Mouse (Mus musculus): Measurements from ENCODE around the gene Rtn1.

Gene Rtn1

DNA sequence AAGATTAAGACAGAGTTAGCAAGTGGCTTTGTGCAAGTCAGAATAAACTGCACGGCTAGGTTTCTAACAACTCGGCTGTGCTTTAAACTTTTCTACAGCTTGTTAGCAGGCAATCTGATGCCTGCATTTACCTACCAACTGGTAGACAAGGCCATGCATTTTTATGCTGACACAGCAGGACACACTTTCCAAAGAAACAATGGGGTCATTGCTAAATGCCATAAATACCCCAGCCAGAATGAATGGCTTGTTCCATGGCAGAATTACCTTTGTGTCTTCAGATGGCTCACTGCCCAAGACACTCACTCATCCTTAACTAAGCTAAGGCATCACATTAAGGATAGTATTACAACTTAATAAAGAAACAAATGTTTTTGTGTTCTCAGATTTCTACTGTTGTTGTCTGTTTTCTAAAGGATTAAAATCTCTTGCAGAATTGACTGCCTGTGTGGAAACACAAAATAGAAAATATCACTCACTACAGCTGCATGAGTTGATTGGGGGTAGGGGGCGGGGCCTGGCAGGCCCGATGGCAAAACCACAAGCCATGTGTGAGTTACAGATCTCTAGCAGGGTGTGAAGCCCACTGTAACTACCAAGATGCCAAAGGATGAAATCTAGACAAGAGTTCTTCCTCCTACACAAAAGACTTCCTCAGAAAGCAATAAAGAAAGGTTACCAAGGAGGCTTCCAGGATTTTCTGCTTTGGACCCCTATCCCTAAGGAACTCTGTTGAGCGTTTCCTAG lies 129.6 kb downstream of the Rtn1 start:
- no peak for DNase-seq (ENCODE audit: low spot score)

- DNase-seq (ENCODE audit: low spot score): no peak
Measured at GRCm38 (mm10) chr12:72273721-72274414, 135.0 kb downstream of the Rtn1 start.

- DNase-seq (ENCODE audit: low spot score): no peak
Measured at GRCm38 (mm10) chr12:72267614-72268013, 141.2 kb downstream of the Rtn1 start.

GRCm38 (mm10) chr12:72265261-72266228 lies 143.3 kb downstream of the Rtn1 start:
- no peak for DNase-seq (ENCODE audit: low spot score)

DNA sequence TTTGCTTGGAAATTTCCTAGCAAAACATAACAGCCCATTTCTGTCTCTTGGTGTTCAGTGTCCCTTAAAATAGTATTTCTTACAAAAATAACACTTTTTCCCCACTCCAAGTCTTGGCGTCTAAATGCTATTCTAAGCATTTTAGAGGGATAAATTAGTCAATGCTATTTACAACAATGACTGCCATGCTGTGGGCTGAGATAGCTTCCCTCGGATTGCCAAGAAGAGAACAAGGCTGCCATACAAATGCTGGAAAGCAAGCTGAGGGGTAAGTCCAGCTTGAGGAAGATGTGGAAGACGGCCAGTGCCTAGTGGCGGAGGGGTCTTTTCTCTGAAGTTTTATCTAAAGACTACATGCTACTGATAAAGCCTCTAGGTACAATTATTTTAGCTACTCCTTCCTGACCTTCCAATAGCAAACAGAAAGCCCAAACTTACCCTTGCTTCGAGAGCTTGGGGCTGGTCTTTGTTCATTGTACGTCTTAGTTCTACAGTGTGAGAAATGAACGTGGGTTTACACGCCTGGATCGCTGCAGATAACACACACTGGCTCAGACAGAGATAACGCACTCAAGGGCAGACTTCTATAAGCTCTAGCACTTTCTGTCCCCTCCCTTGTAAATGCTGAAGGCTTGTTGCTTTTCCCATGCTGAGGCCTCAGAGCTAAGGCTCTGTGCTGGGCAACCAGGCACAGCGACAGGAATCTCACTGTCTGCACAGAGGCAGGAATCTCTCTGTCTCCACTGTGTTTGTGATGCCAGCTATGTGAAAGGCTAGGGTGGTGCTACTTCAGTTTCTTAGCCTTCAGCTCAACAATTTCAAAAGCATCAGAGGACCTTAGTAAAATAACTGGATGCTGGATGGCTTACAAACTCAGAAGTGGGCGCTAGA lies 145.4 kb downstream of the Rtn1 start:
- DNase-seq (ENCODE audit: low spot score): no peak

DNA sequence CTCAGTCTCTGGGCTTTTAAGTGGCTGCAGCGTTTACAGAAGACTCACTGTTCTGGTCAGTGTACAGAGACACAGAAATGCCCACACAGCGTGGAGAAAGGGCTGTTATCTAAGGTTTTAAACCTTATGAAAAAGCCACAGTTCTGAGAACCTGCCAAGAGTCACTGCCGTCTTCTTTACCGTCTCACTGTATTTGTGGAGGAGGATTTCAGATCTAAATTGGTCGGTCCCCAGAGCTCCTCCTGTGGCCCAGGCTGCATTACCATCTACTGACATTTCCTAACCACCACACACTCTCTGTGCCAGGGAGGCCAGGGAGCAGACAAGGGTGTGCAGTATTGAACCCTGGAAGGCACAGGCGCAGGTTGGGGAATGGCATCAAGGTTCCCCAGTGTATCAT lies 151.9 kb downstream of the Rtn1 start:
- no peak for DNase-seq (ENCODE audit: low spot score)

DNA sequence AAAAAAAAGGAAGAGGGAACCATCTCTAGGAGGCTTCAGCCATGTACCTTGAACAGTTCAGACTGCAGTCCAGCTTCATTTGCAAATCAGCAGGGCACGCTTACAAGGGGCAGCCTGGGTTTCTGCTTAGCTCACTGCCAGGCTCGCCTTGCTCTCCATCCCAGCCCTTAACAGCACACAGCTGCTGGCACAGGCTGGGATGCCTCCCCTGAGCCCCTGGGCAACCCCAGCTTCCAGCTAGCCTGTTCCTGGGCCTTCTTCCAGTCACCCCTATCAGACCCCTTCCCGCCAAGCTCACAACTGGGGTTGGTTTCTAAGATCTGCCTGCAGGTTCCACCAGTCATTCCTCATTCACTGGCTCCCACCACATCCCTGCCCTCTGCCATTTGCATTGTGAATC lies 155.8 kb downstream of the Rtn1 start:
- DNase-seq (ENCODE audit: low spot score): no peak

GRCm38 (mm10) chr12:72251890-72252445 lies 156.9 kb downstream of the Rtn1 start:
- no peak for DNase-seq (ENCODE audit: low spot score)

DNA sequence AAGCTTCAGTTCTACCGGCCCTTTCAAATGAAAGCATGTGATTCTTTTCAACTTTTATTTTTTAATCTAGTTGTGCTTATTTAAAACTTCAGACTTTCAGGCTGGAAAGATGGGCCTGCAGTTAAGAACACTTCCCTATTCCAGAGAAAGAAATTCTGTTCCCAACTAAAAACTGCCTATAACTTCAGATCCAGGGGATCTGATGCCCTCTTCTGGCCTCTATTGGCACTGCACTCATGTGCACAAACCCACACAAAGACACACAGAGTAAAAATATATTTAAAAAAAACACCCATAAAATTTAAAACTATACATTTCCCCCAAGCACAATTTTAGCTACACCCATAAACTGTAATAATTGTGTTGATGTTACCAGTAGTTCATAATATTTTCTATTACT lies 163.9 kb downstream of the Rtn1 start:
- no peak for DNase-seq (ENCODE audit: low spot score)

- DNase-seq (ENCODE audit: low spot score): no peak
Measured at GRCm38 (mm10) chr12:72242807-72243206, 166.0 kb downstream of the Rtn1 start.

DNA sequence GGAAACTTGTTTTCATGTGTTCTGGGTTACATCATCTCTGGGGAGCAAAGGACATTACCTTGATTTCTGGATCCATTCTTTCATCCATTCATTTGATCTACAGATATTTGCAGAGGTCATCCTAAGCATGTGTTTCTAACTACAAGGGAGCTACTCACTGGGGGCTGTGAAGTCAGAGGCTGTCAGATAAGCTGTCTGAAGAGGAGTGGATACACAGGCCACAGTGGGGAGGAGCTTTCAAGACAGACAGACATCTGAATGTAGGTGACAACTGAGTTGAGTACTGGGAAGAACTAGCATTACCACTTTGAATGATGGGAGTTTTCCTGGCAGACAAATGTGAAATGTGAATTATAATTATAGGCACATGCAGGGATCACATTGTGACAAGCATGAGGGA lies 168.3 kb downstream of the Rtn1 start:
- no peak for DNase-seq (ENCODE audit: low spot score)

DNA sequence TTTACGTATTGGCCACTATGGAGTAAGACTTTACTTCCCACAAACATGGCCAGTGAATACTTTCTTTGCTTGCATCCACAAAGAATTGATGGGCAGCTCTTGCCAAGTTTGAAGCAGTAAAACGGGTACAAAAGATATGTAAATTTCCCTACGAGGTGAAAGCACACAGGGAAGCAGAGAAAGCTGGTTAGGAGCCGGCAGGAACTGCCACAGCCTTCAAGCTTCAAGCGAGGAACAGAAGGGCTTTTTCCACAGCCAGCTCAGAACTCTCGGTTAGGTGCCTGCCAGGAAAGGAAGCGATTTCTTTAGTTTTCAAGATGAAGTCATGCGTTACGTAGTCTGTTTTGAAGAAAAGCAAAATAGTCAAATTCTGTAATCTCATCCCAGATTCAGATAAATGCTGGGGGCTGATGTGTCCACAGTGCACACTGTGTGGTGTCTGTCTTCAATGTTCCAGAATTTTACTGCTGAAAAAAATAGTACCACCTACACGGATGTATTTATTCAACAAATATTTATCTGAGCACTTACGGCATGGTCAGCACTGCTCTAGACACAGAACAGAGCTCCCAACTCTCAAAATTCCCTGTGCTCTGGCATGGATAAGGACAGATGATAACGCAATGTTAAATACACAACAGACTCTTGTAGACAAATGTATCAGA lies 169.5 kb downstream of the Rtn1 start:
- DNase-seq (ENCODE audit: low spot score): no peak

- DNase-seq (ENCODE audit: low spot score): no peak
Measured at GRCm38 (mm10) chr12:72237251-72237650, 171.6 kb downstream of the Rtn1 start.

DNA sequence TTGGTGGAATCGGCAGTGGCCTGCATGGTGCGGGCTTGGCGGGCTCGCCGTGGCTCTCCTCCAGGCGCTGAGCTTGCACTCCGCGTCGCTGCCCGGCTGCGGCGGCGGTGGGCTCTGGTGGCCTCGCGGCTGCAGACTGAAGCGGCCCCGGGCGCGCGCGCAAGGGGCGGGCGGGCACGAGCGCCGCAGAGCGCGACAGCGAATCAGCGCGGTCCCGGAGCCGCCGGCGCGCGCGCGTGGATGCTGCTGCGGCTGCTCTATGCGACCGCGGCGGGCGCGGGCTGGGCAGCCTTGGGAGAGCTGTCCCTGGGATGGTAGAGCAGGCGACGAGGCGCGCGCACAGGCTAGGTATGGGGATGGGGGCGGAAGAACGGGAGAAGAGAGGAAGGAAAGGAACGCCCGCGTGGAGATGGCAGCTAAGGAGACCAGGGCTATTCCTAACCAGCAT lies 172.3 kb downstream of the Rtn1 start:
- DNase-seq (ENCODE audit: low spot score): peak; percentile 25

DNA sequence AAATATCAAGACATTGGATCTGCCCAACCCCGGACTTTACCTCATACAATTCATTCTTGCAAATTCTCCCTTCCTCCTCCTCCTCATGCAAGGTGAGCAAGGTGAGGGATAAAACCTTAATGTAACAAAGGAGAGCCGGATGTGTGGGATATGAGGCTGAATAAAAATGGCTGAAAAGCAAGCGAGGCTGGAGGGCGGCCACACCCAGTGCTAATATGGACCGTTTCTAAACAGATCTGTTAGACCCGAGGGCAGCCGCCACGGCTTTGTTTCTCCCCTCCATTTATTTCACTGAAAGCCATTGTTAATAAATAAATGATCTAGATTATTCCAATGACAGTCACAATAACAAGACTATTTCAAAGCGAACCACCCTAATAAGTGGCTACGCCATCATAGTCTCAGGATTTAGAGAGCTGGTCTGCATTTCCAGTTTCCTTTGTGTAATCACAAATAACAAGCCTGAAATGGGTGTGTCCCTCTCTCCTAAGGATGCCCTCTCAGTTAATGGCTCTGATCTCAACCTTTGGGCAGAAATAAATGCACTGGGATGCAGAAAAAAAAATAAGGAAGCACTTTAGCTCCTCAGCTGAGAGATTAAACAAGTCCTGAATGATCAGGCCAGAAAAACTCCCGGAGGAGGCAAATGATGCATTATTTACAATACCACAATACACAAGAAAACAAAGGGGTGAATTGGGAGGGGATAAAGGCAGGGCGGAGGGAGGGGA lies 173.1 kb downstream of the Rtn1 start:
- DNase-seq (ENCODE audit: low spot score): no peak

DNA sequence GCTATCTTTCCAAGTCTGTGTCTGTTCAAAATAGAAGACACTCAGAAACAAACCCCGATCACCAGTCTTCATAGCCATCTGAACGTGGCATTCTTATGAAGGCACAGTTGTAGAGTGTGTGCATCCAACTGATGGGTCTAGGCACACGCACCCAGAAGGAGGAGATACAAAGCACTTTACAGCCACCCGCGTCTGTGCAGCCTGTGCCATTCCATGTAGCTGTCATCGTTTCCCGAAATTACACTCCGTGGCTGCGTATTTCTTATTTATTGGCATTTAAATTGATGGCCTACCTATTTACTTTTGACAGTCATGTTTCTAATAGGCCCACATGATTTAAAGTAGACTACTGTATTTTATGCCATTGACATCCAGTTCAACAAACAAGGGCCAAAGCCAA lies 173.9 kb downstream of the Rtn1 start:
- DNase-seq (ENCODE audit: low spot score): no peak

- DNase-seq (ENCODE audit: low spot score): no peak
Measured at GRCm38 (mm10) chr12:72234151-72234550, 174.7 kb downstream of the Rtn1 start.

GRCm38 (mm10) chr12:72232826-72233790 lies 175.7 kb downstream of the Rtn1 start:
- no peak for DNase-seq (ENCODE audit: low spot score)

DNA sequence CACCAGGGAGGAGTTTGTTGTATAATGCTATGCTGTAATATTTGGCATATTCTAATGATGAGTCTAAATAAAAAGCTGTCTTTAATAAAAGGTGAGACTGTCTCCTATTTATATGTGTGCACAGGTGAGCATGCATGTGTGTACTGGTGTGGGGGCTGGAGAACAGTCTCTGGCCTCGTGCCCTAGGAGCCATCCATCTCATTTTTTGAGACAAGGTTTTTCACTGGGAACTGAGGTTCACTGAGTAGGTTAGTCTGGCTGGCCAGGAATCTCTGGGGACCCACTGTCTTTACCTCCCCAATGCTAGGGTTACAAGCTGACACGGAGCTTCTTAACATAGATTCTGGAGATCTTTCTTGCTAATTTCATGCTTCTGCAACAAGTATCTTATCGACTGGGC lies 176.7 kb downstream of the Rtn1 start:
- DNase-seq (ENCODE audit: low spot score): no peak
